Mouse (Mus musculus) neutrophil, adult 59 days (primary cell): ENCODE measurements around the gene Nphp3. TPM values are rescaled to one million over a fixed set of nuclear protein-coding genes. Genes with fewer than 3 reads are reported as not detected.

Experiments
- total RNA-seq, 2 experiments: library from RNA; stranded (reverse); gene quantifications; 1 replicate in 1 of 2; 2 replicates in 1 of 2; pipeline ENCODE4 v1.2.4; 2023

The Nphp3 gene
- 1 to 10 TPM; 1.6 to 1.9 TPM for total RNA-seq

GRCm38 (mm10) chr9:104001921-104002859 lies at the start of gene Nphp3:
Gene Nphp3 (plus strand): TSS chr9:104002544.

GRCm38 (mm10) chr9:104040362-104040761 lies 38.0 kb downstream of the Nphp3 start, which contains the start of gene Gm28305:
Gene Gm28305 (plus strand): TSS chr9:104040662.

GRCm38 (mm10) chr9:104062430-104063243 lies 60.3 kb downstream of the Nphp3 start, which contains the start of gene Uba5:
Gene Uba5 (minus strand): TSS chr9:104063134.

GRCm38 (mm10) chr9:104063244-104063961 lies 61.1 kb downstream of the Nphp3 start, which contains the start of gene Acad11:
Gene Acad11 (plus strand): TSS chr9:104063377.

Other genes starting within 250 kb of the Nphp3 start
- gene Tmem108, start 240.7 kb upstream of the Nphp3 start, total RNA-seq = under 1 TPM in 1 of 2 experiments, not detected in 1; 0.33 TPM
- gene Gm28305, start 38.1 kb downstream of the Nphp3 start, total RNA-seq = not detected
- 10 to 100 TPM; 17.9 to 19.5 TPM for gene Uba5, start 60.6 kb downstream of the Nphp3 start, total RNA-seq
- 10 to 100 TPM; 17.2 to 20.0 TPM for gene Acad11, start 60.8 kb downstream of the Nphp3 start, total RNA-seq
- not detected for gene Ackr4, start 124.4 kb downstream of the Nphp3 start, total RNA-seq